Mouse (Mus musculus): Measurements from ENCODE around the gene Fam57b. TPM values are rescaled to one million over a fixed set of nuclear protein-coding genes. Genes with fewer than 3 reads are reported as not detected.
A peak's percentile ranks its signal among the peaks of the same experiment; 100 is the strongest.

Fam57b gene
- 100 to 1,000 TPM; 165 to 167 TPM for total RNA-seq (2021)

DNA sequence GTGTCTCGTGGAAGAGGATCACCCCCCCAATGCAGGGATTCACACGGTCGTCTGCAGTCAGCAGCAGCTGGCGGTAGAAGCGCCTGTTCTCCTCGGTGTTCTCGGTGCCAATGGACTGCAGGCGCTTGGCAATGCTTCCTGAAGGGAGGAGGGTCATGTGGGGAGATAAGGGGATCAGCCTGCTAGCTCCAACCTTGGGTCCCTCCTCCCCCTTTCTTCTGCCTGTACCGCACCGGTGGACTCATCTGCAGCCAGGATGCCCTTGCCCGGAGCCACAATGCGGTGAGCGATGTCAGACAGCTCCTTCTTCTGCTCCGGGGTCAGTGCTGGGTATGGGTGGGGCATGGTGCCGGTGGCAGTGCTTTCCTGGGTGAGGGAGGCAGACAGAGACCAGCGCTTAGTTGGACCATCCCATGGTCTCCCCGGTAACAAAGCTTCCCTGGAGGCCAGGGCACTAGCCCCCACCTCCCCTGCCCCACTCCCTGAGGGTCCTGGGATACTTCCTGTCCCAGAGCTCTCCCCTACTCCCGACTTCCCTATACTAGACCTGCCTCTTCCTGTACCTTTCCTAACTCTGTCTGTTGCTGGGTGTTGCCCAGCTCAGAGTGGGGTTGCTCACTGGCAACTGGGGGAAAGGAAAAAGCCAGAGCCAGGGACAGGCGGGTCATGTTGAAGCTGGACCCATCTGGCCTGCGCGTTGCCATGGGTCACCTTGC lies at the start of gene Fam57b:
Fam57b (plus strand) TSS at position 258 of the 716 bp plus-strand sequence.
- DNase-seq, result peak; percentile 84
- intact Hi-C loops (cut with DNase I), result no loop called here

DNA sequence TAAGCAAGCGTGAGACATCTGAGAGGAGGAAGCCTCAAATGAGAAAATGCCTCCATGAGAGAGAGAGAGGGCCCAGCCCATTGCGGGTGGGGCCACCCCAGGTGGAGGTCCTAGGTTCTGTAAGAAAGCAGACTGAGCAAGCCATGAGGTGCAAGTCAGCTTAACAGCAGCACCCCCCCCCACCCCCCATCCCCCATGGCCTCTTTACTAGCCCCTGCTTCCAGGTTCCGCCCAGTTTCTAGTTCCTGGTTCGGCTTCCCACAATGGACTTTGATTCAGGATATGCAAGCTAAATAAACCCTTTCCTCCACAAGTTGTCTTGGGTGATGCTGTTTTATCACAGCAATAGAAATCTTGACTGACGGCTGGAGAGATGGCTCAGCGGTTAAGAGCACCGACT lies 48.6 kb upstream of the Fam57b start:
- intact Hi-C loops (cut with DNase I), result no loop called here
- no peak for DNase-seq

DNA sequence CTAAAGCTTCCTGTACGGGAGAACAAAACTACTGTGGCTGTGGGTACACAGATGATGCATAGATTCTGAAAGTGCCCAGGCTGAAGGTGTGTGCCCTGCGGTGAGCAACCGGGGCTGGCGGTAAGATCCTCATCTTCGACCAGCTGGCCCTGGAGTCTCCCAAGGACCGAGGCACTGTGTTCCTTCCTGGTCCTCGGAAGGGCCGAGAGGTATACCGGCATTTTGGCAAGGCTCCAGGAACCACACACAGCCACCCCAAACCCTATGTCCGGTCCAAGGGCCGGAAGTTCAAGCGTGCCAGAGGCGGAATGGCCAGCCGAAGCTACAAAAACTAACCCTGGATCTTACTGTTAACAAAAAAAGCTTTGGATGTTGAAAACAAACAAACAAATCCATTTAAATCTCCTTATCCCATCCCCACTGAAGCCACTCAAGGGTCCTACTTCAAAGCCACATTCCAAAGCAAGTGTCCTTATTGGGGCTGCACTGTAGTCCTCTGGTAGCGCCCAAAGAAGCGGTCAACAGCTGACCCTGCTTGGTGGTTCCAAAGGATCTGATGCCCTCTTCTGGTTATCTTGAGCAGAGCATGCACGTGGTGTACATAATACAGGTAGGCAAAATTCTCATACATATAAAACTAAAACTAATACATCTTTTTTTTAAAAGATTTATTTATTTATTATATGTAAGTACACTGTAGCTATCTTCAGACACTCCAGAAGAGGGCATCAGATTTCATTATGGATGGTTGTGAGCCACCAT lies 47.7 kb upstream of the Fam57b start:
- DNase-seq, result no peak
- intact Hi-C loops (cut with DNase I), result no loop called here

DNA sequence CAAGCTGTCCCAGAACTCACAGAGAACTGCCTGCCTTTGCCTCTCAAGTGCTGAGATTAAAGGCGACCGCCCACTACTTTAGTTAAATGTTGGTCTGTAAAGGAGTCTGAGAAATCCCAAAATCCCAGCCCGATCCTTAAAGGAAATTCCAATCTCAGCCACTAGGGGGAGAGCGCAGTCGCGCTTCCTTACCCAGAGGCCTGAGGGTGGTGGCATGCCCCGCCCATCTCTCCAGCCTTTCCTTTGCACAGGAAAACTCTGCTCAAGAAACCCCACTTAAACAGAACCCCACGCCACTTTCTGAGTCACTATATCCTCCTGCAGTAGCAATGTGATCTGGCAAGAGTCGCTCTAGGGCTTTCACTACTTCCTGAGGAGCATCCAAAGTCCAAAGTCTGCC lies 42.6 kb upstream of the Fam57b start:
- intact Hi-C loops (cut with DNase I), result loop anchor here (5.0 kb wide), 1 partner anchor 53 kb away; no protein-coding TSS in a partner anchor
- peak; percentile 78 for DNase-seq

DNA sequence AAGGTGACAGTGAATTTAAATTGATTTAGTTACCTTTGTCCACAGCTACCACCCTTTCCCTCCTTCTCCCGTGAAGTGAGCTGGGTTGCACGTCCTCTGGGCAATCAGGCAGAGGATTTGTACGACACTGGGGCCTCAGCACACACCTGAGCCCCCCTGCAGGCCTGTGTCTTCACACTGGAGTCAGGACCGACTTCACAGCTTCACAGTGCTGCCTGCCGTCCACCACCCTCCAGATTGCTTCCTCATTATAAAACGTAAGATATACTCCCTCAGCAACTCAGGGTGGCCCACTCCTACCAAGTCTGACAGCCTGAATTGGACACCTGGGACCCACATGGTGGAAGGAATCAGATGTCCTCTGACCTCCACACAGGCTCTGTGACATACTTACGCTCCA lies 38.9 kb upstream of the Fam57b start:
- intact Hi-C loops (cut with DNase I), result loop anchor here (5.0 kb wide), 1 partner anchor 56 kb away; no protein-coding TSS in a partner anchor
- DNase-seq, result no peak

DNA sequence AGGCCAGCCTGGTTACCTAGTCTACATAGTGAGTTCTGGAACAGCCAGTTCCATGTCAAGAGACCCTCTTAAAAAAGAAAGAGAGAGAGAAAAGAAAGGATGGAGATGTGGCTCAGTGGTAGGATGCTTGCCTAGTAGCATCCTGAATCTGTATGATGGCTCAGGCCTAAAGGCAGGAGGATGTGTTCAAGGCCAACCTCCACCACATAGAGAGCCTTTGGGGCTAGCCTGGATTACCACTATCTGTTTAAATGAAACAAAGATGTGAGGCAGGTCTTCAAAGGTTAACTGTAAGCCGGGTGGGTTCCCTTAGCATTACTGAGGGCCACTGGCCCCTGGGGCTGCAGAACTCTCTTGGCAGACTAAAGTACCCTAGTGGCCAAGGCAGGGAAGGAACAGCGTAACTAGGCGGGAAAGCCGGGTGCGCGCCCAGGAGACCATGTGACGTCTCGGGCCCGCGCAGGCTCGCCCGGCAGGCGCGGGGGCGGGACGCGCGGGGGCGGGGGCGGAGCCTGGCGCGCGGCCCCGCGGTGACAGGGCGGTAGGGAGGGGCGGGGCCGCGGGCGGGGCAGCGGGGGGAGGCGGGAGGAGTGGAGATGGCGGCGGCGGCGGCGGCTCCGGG lies 38.3 kb upstream of the Fam57b start, which contains the start of gene Mapk3:
Mapk3 (plus strand) TSS at position 552 of the 622 bp plus-strand sequence.
- intact Hi-C loops (cut with DNase I), result loop anchor here (5.0 kb wide), 1 partner anchor 57 kb away; no protein-coding TSS in a partner anchor
- DNase-seq, result peak; percentile 93

DNA sequence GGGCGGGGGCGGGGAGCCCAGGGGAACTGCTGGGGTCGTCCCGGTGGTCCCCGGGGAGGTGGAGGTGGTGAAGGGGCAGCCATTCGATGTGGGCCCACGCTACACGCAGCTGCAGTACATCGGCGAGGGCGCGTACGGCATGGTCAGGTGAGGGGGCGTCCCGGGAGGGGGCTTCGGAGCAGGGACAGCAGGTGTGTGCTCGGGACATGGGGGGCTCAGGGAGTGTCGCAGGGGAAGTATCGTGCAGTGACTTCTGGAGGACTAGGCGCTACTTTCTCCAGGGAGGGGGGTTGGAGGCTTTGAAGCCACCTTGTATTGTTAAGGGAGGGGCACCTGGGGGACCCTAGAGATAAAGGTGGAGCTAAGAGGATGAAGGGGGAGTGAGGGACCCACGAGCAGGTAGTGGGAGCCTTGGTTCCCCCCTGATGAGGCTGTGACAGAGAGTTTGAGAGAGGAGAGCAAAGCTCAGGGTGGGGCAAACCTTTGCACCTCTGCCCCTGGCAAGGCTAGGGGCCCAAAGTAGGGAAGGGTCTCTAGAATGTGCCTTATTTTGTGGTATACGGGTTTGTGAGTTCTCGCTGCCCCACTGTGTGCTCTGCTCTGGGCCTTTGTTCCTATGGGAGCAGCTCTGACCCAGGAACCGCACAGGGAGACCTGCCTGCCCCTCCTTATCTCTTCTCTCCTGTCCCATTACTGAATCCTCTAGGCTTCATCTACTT lies 37.6 kb upstream of the Fam57b start:
- no peak for DNase-seq
- intact Hi-C loops (cut with DNase I), result loop anchor here (5.0 kb wide), 1 partner anchor 58 kb away; no protein-coding TSS in a partner anchor

DNA sequence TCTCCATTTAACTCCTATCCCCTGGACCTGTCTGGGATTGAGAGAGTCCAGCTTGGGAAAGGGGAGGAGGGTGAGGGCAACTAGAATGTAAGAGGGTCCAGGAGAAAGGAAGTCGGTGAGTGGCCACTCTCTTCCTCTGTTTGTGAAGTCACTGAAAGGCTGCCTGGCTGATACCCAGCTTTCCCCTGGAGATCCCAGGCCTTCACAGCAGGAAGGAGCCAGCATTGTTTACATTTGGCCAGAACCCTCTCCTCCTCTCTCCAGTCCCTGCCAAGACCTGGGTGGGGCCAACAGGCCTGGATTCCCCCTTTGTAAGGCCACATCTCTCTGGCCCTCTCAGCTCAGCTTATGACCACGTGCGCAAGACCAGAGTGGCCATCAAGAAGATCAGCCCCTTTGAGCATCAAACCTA lies 37.1 kb upstream of the Fam57b start:
- DNase-seq, result peak; percentile 79
- intact Hi-C loops (cut with DNase I), result no loop called here

DNA sequence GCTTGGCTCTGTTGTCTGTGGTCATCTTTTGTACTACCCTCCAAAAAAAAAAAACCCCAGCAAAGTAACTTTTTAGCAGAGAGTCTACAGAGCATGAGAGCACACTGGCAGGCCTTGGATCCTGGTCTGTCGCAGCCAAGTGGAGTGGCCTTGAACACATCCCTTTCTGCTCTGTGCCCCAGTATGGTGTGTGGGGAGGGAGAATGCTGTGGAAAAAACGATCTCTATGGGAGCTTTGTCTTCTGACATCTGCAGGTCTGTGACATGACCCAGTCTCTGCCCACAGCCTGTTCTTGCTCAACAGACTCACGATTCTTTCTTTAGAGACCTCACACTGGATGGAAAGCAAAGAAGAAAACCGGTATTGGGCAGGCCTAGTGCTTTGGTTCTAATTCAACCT lies 36.5 kb upstream of the Fam57b start:
- DNase-seq, result no peak
- intact Hi-C loops (cut with DNase I), result no loop called here

DNA sequence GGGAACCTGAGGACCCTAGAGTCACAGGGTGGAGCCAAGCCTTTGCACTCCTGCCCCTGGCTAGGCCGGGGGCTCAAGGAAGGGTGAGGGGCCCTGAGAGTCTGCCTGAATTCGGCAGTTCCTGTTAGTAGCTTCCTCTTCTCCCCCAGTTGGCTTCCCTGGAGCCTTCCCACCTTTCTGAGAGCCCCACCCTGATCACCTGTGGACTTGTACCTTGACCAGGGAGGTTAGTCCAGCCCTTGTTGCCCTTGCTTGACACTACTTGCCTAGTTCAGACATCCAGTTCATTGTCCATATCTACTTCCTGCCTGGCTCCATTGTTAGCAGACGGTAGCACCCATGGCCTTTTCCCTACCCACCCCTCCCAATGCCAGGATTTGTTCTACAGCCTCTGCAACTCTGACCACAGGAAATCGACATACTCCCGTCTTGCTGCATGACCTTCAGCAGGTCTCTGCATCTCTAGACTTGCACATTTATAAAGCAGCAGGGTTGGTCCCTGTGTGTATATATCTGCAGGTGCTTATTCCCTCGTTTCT lies 35.9 kb upstream of the Fam57b start:
- DNase-seq, result no peak
- intact Hi-C loops (cut with DNase I), result no loop called here

DNA sequence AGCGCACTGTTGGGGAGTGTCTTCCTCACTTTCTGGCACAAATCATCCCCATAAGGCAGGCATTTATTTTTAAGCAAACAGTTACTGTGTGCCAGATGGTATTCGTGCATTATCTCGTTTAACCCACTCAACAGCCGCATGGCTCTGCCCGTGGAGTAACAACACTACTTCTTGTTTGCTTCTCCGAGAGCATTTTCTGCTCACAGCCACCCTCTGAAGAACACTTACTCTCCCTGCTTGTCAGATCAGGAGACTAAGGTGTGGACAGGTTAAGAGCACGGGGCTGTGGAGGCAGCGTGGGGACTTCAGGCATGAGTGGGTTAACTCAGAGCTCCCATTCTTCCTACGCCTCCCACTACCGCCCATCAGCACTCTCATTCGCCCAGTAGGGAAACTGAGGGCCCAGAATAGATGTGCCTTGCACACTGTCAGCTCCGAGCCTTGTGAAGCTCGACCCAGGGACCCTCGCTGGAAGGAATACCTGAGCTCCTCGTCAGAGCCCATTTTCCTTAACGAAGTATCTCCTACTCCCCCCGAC lies 34.9 kb upstream of the Fam57b start:
- DNase-seq, result no peak
- intact Hi-C loops (cut with DNase I), result no loop called here

DNA sequence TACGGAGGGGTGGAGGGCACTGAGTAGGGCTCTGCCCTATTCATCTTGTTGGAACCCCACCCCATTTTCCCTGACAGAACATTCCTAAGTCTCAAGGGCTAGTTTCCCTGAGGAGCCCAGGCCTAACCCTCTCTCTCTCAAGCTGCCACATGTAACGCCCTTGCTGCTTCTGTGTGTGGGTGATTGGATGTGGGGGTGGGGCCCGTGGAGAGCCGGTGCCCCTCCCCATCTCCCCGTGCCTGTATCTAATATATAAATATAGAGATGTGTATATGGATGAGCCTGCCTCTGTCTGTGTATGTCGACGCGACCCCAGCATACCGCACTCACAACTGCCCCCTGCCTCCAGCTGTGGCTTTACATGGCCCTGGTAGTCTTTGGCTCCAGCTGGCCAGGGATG lies 31.9 kb upstream of the Fam57b start:
- intact Hi-C loops (cut with DNase I), result no loop called here
- DNase-seq, result no peak

DNA sequence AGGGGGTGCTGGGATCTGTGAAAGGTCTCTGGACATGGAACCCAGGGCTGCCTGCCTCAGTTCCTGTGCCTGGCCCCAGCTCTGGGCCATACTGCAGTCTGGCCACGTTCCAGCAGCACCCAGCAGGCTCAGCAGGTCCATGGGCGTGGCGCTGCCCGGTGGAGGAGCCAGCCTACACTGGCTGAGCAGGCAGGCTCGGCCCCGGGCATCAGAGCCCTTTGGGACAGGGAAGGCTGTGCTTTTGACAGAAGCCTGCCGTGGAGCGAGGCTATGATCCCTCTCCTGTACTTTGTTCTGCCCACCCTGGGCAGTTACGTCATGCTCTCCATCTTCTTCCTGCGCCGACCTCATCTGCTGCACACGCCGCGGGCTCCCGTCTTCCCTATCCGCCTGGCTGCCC lies 31.3 kb upstream of the Fam57b start, which contains the start of gene Gdpd3:
Gdpd3 (plus strand) TSS at position 134 of the 400 bp plus-strand sequence.
- intact Hi-C loops (cut with DNase I), result no loop called here

DNA sequence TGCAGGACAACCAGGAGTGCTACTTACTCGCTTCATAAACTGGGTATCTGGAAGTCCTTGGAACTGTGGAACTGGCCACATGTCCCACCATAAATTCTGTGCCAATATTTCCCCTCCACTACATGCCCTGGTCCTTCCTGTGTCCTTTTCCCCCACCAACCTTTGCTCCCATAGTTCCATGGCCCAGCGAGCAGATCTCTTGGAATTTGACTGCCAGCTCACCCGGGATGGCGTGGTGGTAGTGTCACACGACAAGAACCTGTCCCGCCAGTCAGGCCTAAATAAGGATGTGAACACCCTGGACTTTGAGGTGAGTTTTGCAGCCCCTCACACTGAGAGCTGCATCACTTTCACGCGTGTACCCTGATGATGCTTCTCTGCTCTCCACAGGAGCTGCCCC lies 30.5 kb upstream of the Fam57b start:
- intact Hi-C loops (cut with DNase I), result no loop called here
- DNase-seq, result no peak

More for the DNA sequence above, 31.3 kb upstream of the Fam57b start, which contains the start of gene Gdpd3:
- no peak for DNase-seq

DNA sequence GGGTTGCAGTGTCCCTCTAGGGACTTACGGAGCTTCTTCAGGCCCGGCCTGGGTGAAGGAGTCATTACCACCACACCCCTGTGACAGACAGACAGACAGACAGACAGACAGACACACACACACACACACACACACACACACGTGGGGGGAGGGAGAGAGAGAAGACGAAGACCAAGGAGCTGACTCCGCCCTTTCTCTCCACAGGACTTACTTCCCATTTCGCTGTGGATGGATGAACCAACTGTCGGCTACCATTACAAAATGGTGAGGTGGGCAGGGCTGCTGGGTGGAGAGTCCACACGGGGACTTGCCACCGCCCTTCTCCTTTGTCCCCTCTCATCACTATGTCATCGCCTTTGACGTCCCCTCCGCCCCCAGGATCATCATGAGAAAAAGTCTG lies 26.7 kb upstream of the Fam57b start:
- no peak for DNase-seq
- intact Hi-C loops (cut with DNase I), result no loop called here

DNA sequence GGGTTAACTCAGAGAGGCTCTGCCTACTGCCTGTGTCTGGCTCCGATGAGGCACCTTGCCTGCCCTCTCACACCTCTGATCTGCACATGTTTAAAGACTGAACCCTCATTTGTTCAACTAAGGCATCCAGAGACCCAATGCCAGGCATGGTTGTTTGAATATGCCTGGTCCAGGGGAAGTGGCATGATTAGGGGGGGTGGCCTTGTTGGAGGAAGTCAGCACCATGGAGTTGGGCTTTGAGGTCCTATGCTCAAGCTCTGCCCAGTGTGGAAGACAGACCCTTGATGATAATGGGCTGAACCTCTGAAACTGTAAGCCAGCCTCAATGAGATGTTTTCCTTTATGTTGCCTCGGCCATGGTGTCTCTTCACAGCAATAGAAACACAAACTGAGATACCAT lies 24.1 kb upstream of the Fam57b start:
- no peak for DNase-seq
- intact Hi-C loops (cut with DNase I), result no loop called here

DNA sequence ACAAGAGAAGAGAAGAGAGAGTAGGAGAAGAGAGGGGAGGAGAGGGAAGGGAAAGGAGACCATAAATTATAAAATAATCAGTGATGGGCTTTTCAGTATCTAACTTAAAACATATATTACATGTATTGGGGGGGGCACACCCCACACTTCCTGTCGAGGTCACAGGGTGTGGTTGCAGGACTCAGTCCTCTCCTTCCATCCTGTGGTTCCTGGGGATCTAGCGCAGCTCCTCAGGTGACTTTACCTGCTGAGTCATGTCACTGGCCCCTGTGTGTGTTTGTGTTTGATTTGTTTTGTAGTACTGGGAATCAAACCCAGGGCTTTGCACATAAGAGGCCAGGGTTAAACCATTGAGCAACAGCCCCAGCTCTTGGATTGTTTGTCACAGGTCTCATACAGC lies 23.0 kb upstream of the Fam57b start:
- intact Hi-C loops (cut with DNase I), result no loop called here
- DNase-seq, result no peak

DNA sequence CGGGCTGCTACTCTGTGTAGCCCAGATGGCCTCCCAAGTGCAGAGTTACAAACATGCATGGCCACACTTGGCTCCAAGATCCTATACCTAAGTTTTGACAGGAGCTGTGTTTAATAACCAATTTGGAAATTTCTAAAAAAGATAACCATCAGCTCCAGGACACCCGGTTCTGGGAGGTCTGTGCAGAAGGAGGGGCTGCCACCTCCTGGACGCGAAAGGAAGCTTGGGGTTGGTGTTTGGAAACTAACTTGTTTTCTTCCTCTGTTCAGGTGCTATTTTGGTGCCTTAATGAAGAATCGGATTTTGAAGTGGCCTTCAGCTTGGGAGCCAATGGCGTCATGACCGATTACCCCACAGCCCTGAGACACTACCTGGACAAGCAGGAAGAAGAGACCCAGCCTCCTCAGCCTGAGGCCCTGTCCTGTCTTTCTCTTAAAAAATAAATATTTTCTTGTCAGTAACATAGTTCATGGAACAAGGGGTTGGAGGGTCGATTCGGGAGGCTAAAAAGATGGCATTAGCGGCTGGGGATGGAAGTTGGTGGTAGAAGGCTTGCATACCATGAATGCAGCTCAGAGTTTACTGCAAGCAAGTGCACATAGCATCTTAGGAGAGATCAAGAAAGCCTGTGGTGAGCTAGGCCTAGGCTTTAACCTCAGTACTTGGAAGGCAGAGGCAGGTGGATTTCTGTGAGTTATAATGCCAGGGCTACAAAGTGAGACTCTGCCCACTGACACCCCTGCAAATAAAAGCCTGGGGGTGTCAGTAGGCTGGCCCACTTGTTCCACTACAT lies 22.1 kb upstream of the Fam57b start:
- intact Hi-C loops (cut with DNase I), result no loop called here
- no peak for DNase-seq

DNA sequence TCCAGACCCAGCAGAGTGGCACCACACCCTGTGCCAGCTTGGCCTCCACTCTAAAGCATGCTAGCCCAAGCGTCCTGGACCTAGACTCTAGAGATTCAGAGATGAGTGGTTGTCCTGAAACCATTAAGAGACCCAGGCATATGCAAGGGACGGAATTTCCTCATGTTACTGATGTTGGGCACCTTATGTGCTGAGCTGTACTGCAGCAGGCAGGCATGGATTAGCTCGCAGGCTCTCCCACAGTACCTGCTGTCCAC lies 21.6 kb upstream of the Fam57b start:
- DNase-seq, result no peak
- intact Hi-C loops (cut with DNase I), result no loop called here

DNA sequence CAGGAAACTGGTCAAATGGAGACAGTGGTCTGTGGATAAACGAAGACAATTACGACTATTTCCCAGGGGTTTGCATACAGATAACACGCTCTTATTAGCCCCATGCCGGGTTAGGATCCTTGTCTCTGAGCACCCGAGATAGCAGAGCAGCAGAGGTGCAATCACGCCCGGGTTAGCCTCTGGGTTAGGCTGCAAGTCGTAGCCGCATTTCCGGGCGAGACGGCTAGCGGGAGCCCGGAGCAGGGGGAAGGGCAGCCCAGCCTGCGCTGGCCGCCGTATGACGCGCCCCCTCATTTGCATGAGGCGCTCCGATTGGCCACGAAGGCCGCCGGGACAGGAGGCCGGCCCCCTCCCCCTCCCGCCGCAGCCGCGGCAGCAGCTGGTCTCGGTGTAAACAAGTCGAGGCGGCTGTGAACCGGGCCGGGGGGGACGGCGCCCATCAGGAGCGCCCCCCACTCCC lies 20.8 kb upstream of the Fam57b start, which contains the start of gene Ypel3:
Ypel3 (plus strand) TSS at position 358 of the 460 bp plus-strand sequence.
- intact Hi-C loops (cut with DNase I), result no loop called here
- DNase-seq, result peak; percentile 96
